Mouse (Mus musculus): ENCODE measurements at regions not wholly inside any gene's neighbourhood (a gene's known extent, or its start where the extent isn't known, plus 50 kb on each side); places are given as distances from the start of the nearest gene placed in this dataset.

- TF ChIP-seq CTCF (IDR thresholded peaks at IDR 0.05; ENCODE audit: low read depth) (no peak), EP300 (optimal IDR thresholded peaks at IDR 0.05) (no peak)
Measured at GRCm38 (mm10) chr13:52323691-52324090, 207.4 kb downstream of the Diras2 start.
